Mouse (Mus musculus): ENCODE data around the gene Olfr150. TPM values are rescaled to one million over a fixed set of nuclear protein-coding genes. Genes with fewer than 3 reads are reported as not detected.

Gene Olfr150
- polyA plus RNA-seq, 1 experiment from 2014 or later = not detected

Other genes starting within 250 kb of the Olfr150 start
- not detected in 2 replicates for gene Olfr44, start 237.0 kb upstream of the Olfr150 start, polyA plus RNA-seq (2015; fragmentation: Nextera tagmentation; extraction: Ambion mirVana)
- gene Olfr957, start 215.2 kb upstream of the Olfr150 start, polyA plus RNA-seq (2015; fragmentation: Nextera tagmentation; extraction: Ambion mirVana) = not detected in 2 replicates
- not detected in 2 replicates for gene Olfr958, start 176.9 kb upstream of the Olfr150 start, polyA plus RNA-seq (2015; fragmentation: Nextera tagmentation; extraction: Ambion mirVana)
- gene Olfr959, start 155.4 kb upstream of the Olfr150 start, polyA plus RNA-seq (2015; fragmentation: Nextera tagmentation; extraction: Ambion mirVana) = not detected in 2 replicates
- gene AW551984, start 126.6 kb upstream of the Olfr150 start, polyA plus RNA-seq (2015; fragmentation: Nextera tagmentation; extraction: Ambion mirVana) = 36.8 and 73.0 TPM in 2 replicates
- gene Olfr148, start 120.3 kb upstream of the Olfr150 start, polyA plus RNA-seq (2015; fragmentation: Nextera tagmentation; extraction: Ambion mirVana) = not detected in 2 replicates
- gene Olfr960, start 109.6 kb upstream of the Olfr150 start, polyA plus RNA-seq (2015; fragmentation: Nextera tagmentation; extraction: Ambion mirVana) = not detected in 2 replicates
- gene Olfr961, start 85.9 kb upstream of the Olfr150 start, polyA plus RNA-seq (2015; fragmentation: Nextera tagmentation; extraction: Ambion mirVana) = not detected in 2 replicates
- gene Olfr963, start 63.8 kb upstream of the Olfr150 start, polyA plus RNA-seq (2015; fragmentation: Nextera tagmentation; extraction: Ambion mirVana) = not detected in 2 replicates
- not detected in 2 replicates for gene Olfr149, start 23.9 kb upstream of the Olfr150 start, polyA plus RNA-seq (2015; fragmentation: Nextera tagmentation; extraction: Ambion mirVana)
- not detected in 2 replicates for gene Olfr965, start 19.6 kb upstream of the Olfr150 start, polyA plus RNA-seq (2015; fragmentation: Nextera tagmentation; extraction: Ambion mirVana)
- not detected in 2 replicates for gene Olfr967, start 15.3 kb downstream of the Olfr150 start, polyA plus RNA-seq (2015; fragmentation: Nextera tagmentation; extraction: Ambion mirVana)
- gene Olfr968, start 52.3 kb downstream of the Olfr150 start, polyA plus RNA-seq (2015; fragmentation: Nextera tagmentation; extraction: Ambion mirVana) = not detected in 2 replicates
- not detected in 2 replicates for gene Olfr969, start 60.0 kb downstream of the Olfr150 start, polyA plus RNA-seq (2015; fragmentation: Nextera tagmentation; extraction: Ambion mirVana)
- not detected in 2 replicates for gene Olfr970, start 77.9 kb downstream of the Olfr150 start, polyA plus RNA-seq (2015; fragmentation: Nextera tagmentation; extraction: Ambion mirVana)
- gene Olfr971, start 105.9 kb downstream of the Olfr150 start, polyA plus RNA-seq (2015; fragmentation: Nextera tagmentation; extraction: Ambion mirVana) = not detected in 2 replicates
- not detected in 2 replicates for gene Olfr972, start 135.4 kb downstream of the Olfr150 start, polyA plus RNA-seq (2015; fragmentation: Nextera tagmentation; extraction: Ambion mirVana)
- gene Olfr229, start 176.4 kb downstream of the Olfr150 start, polyA plus RNA-seq (2015; fragmentation: Nextera tagmentation; extraction: Ambion mirVana) = not detected in 2 replicates
- gene Olfr974, start 206.5 kb downstream of the Olfr150 start, polyA plus RNA-seq (2015; fragmentation: Nextera tagmentation; extraction: Ambion mirVana) = not detected in 2 replicates
- gene Olfr975, start 221.1 kb downstream of the Olfr150 start, polyA plus RNA-seq (2015; fragmentation: Nextera tagmentation; extraction: Ambion mirVana) = not detected in 2 replicates
- gene Olfr976, start 230.2 kb downstream of the Olfr150 start, polyA plus RNA-seq (2015; fragmentation: Nextera tagmentation; extraction: Ambion mirVana) = not detected in 2 replicates

Measured in forebrain, embryonic 16.5 days (tissue).